Mouse (Mus musculus) ovary, adult 2 months (tissue): Measurements from ENCODE around the gene Prkcg. TPM values are rescaled to one million over a fixed set of nuclear protein-coding genes. Genes with fewer than 3 reads are reported as not detected.

ENCODE experiments used
- polyA plus RNA-seq: library from polyadenylated mRNA; depleted of rRNA; stranded (reverse); fragments of >200 nt; gene quantifications from 2 replicates; pipeline ENCODE4 v1.2.3, GENCODE M21; 2012; rRNA removed

Prkcg gene
- polyA plus RNA-seq = 1.6 and 2.3 TPM in 2 replicates

DNA sequence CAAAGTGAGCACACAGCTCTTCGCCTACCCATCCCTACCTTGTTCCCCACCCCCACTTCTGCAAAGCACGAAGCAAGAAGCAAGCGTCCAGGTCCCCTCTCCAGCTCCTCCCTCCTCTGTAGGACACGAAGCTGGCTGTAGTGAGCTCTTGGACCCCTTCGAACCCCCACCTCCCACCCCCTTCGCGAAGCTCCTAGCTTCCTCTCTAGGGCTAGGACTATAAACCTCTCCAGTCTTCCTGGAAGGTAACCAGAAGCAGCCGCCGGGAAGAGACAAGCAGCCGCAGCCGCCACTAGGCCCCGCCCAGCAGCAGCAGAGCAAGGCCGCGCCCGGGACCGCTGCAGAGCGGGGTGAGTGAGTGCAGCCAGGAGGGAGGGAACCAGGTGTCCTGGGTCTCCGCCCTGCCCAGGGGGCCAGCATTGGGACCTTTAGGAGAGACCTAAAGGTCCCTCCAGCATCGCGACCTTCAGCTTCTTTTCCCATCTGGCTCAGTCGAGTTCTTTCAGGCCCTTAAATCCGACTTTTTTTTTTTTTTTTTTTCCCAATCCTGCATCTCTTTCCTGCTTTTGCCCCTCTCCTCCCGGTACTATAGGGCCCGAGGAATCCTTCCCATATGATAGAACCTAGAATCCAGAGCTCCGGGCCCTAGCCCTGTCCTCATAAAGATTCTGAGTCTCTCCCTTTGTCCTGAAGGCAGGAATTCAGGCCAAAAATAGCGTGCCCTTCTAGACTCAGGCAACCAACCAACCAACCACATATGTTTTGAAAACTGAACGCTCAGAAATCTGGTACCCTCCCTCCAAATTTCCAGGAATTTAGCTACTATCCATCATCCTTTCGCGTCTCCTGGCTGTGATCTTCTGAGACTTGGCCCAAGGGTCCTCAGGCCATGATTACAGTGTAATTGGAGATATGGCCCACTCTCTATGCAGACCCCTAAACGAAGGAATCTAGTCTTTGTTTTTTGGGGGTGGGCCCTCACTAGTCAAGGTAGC lies at the start of gene Prkcg, which contains the start of gene Myadm:
Gene Prkcg, plus strand, starts transcription at position 204 of the 995 bp plus-strand sequence.
Gene Myadm, plus strand, starts transcription at position 105 of the 995 bp plus-strand sequence.

DNA sequence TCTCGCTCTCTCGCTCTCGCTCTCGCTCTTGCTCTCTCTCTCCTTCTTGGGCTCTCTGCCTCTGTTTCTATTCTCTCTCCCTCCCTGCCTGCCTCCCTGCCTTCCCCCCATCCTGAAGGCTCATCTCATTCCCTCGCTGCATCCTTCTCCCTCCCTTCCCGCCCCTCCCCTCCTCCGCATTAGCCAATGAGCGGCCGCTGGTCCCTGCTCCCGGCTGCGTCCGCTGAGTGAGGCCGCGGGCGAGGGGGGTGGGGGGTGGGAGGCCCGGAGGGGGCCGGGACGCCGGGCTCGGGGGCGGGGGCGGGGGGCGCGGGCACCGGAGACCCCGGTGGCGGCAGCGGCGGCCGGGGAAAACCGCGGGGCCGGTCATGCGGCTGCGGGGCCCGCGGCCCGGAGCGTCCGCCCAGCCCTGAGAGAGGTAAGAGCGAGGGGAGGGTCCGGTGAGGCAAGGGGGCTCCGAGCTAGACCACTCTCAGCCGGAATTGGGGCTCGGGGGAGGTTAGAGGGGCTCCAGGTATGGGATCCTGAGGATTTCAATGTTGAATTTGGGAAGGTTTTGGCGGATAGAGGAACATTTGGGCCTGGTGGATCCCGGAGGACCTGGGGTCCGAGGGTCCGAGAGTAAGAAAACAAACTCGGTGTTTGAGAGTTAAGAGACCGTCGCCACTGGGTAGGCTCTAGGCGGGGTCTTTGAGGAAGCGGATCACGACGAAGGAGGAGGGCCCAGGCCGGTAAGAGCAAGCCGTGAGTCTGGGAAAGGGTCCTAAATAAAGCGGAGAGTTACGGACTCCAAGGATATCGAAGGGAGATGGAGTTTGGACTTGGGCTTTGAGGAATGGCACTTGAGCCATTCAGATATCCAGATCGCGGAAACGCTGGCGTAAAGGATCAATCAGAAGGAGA lies 43.9 kb downstream of the Prkcg start, which contains the start of gene Cacng7:
Gene Cacng7, plus strand, starts transcription at position 337 of the 903 bp plus-strand sequence.

Other genes starting within 250 kb of the Prkcg start
- gene AU018091, start 120.0 kb upstream of the Prkcg start, polyA plus RNA-seq = 0.12 and 0.18 TPM in 2 replicates
- 0.06 and 0.12 TPM in 2 replicates for gene Nlrp12, start 39.4 kb upstream of the Prkcg start, polyA plus RNA-seq
- 447 and 501 TPM in 2 replicates for gene Myadm, start 99 bp upstream of the Prkcg start, polyA plus RNA-seq
- gene Cacng7, start 43.8 kb downstream of the Prkcg start, polyA plus RNA-seq = 18.7 and 19.6 TPM in 2 replicates
- gene Cacng8, start 101.5 kb downstream of the Prkcg start, polyA plus RNA-seq = 1.5 and 1.9 TPM in 2 replicates
- 0.32 and 0.77 TPM in 2 replicates for gene Cacng6, start 135.0 kb downstream of the Prkcg start, polyA plus RNA-seq
- gene Tarm1, start 213.4 kb downstream of the Prkcg start, polyA plus RNA-seq = not detected in 2 replicates